Mouse (Mus musculus) retina, adult 2 months (tissue): ENCODE data around the gene Phkg2.

Source experiments
- DNase-seq: peaks from one replicate; pipeline ENCODE4 v3.0.0-alpha.2; 2012; ENCODE audit warnings: low read depth, low spot score

The Phkg2 gene

GRCm38 (mm10) chr7:127572895-127573471 lies at the start of gene Phkg2:
TSS of gene Phkg2 (plus strand) at chr7:127573340.
- DNase-seq = peak; percentile 84

GRCm38 (mm10) chr7:127541671-127542070 lies 31.5 kb upstream of the Phkg2 start:
- DNase-seq = no peak

GRCm38 (mm10) chr7:127549116-127549835 lies 23.9 kb upstream of the Phkg2 start:
- DNase-seq = no peak

GRCm38 (mm10) chr7:127551558-127551957 lies 21.6 kb upstream of the Phkg2 start:
- DNase-seq = no peak

- DNase-seq = no peak
These were observed 12.6 kb upstream of the Phkg2 start for GRCm38 (mm10) chr7:127560580-127560979.

GRCm38 (mm10) chr7:127561340-127561858 lies 11.7 kb upstream of the Phkg2 start, which contains the start of gene Tmem265:
TSS of gene Tmem265 (plus strand) at chr7:127561390.
- DNase-seq = no peak

GRCm38 (mm10) chr7:127564381-127565150 lies 8.6 kb upstream of the Phkg2 start:
- DNase-seq = no peak

GRCm38 (mm10) chr7:127573503-127574008 lies 416 bp downstream of the Phkg2 start:
- DNase-seq = no peak

GRCm38 (mm10) chr7:127574115-127574514 lies 975 bp downstream of the Phkg2 start:
- DNase-seq = no peak

- no peak for DNase-seq
These were observed 10.1 kb downstream of the Phkg2 start for GRCm38 (mm10) chr7:127583260-127583659.

- DNase-seq = no peak
These were observed 11.9 kb downstream of the Phkg2 start for GRCm38 (mm10) chr7:127585031-127585430.

GRCm38 (mm10) chr7:127586149-127586548 lies 13.0 kb downstream of the Phkg2 start:
- no peak for DNase-seq

GRCm38 (mm10) chr7:127587196-127587595 lies 14.1 kb downstream of the Phkg2 start:
- DNase-seq = no peak

GRCm38 (mm10) chr7:127588011-127588871 lies 15.1 kb downstream of the Phkg2 start, which contains the start of the genes Ccdc189 and Rnf40:
TSS of gene Ccdc189 (minus strand) at chr7:127588595.
TSS of gene Rnf40 (plus strand) at chr7:127588767.
- peak; percentile 85 for DNase-seq

- no peak for DNase-seq
These were observed 15.8 kb downstream of the Phkg2 start for GRCm38 (mm10) chr7:127588901-127589300.

- DNase-seq = no peak
These were observed 16.5 kb downstream of the Phkg2 start for GRCm38 (mm10) chr7:127589637-127590036.

- DNase-seq = no peak
These were observed 18.0 kb downstream of the Phkg2 start for GRCm38 (mm10) chr7:127591108-127591507.

GRCm38 (mm10) chr7:127592575-127592974 lies 19.4 kb downstream of the Phkg2 start:
- DNase-seq = no peak

GRCm38 (mm10) chr7:127596747-127597146 lies 23.6 kb downstream of the Phkg2 start:
- DNase-seq = no peak

- no peak for DNase-seq
These were observed 27.5 kb downstream of the Phkg2 start for GRCm38 (mm10) chr7:127600612-127601011.

- DNase-seq = no peak
These were observed 28.6 kb downstream of the Phkg2 start for GRCm38 (mm10) chr7:127601735-127602134.
